Mouse (Mus musculus) lung, embryonic 16.5 days (tissue): ENCODE measurements around the gene Klk1b16. TPM values are rescaled to one million over a fixed set of nuclear protein-coding genes. Genes with fewer than 3 reads are reported as not detected.

Source experiments
- polyA plus RNA-seq: library from polyadenylated mRNA; unstranded; fragments of >200 nt; fragmentation: Nextera tagmentation; extraction: Ambion mirVana; gene quantifications from 2 replicates; pipeline ENCODE4 v1.2.1, GENCODE M21; 2015

Klk1b16 gene
- polyA plus RNA-seq, 1 experiment from 2014 or later, result not detected

Other genes with a start within 250 kb of the Klk1b16 start
- gene Klk15, start 203.0 kb upstream of the Klk1b16 start, polyA plus RNA-seq, result not detected in 2 replicates
- not detected in 2 replicates for gene Klk1b8, start 186.1 kb upstream of the Klk1b16 start, polyA plus RNA-seq
- not detected in 2 replicates for gene Klk1b1, start 170.0 kb upstream of the Klk1b16 start, polyA plus RNA-seq
- not detected in 2 replicates for gene Klk1b9, start 160.7 kb upstream of the Klk1b16 start, polyA plus RNA-seq
- gene Klk1b11, start 140.9 kb upstream of the Klk1b16 start, polyA plus RNA-seq, result not detected in 2 replicates
- gene Klk1b26, start 124.6 kb upstream of the Klk1b16 start, polyA plus RNA-seq, result not detected in 2 replicates
- not detected in 2 replicates for gene Klk1b27, start 84.5 kb upstream of the Klk1b16 start, polyA plus RNA-seq
- gene Klk1b21, start 34.4 kb upstream of the Klk1b16 start, polyA plus RNA-seq, result not detected in 2 replicates
- gene Klk1b22, start 24.1 kb upstream of the Klk1b16 start, polyA plus RNA-seq, result not detected in 2 replicates
- gene Klk1b24, start 51.5 kb downstream of the Klk1b16 start, polyA plus RNA-seq, result not detected in 2 replicates
- not detected in 2 replicates for gene Klk1b3, start 61.4 kb downstream of the Klk1b16 start, polyA plus RNA-seq
- not detected in 2 replicates for gene Klk1b4, start 70.7 kb downstream of the Klk1b16 start, polyA plus RNA-seq
- not detected in 2 replicates for gene Klk1b5, start 79.2 kb downstream of the Klk1b16 start, polyA plus RNA-seq
- gene Klk1, start 88.6 kb downstream of the Klk1b16 start, polyA plus RNA-seq, result not detected in 2 replicates
- not detected in 2 replicates for gene Gm36864, start 99.4 kb downstream of the Klk1b16 start, polyA plus RNA-seq
- 0.96 and 0.97 TPM in 2 replicates for gene 1700028J19Rik, start 109.9 kb downstream of the Klk1b16 start, polyA plus RNA-seq
- 113 and 123 TPM in 2 replicates for gene 2410002F23Rik, start 110.0 kb downstream of the Klk1b16 start, polyA plus RNA-seq
- gene Acp4, start 120.6 kb downstream of the Klk1b16 start, polyA plus RNA-seq, result not detected in 2 replicates
- gene Gm15517, start 124.7 kb downstream of the Klk1b16 start, polyA plus RNA-seq, result not detected in 2 replicates
- gene Clec11a, start 170.1 kb downstream of the Klk1b16 start, polyA plus RNA-seq, result 3.0 and 3.2 TPM in 2 replicates
- gene Shank1, start 173.5 kb downstream of the Klk1b16 start, polyA plus RNA-seq, result 0.96 and 1.1 TPM in 2 replicates
- gene Syt3, start 247.3 kb downstream of the Klk1b16 start, polyA plus RNA-seq, result 2.1 and 2.3 TPM in 2 replicates
- 1.2 and 1.5 TPM in 2 replicates for gene 1700008O03Rik, start 249.1 kb downstream of the Klk1b16 start, polyA plus RNA-seq